Mouse (Mus musculus): Measurements from ENCODE around the gene BC049762.

The BC049762 gene

DNA sequence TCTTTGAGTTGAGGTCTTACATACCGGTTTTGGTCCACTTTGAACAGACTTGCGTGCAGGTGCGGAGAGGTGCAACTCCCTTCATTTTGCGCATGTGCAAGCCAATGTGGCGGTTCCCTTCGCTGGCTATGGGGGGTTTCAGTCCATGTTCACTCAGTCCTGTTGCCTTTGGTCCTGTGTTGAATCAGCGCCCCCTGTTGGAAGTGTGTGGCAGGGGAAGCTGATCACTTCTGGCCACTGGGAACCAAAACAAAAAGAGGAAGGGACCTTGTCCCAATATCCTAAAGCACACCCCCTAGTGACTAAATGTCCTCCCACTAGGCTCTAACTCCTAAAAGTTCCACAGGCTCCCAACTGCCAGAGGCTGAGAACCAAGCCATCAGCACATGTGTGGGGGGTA lies 48.8 kb downstream of the BC049762 start:
- peak; percentile 57 for DNase-seq

DNA sequence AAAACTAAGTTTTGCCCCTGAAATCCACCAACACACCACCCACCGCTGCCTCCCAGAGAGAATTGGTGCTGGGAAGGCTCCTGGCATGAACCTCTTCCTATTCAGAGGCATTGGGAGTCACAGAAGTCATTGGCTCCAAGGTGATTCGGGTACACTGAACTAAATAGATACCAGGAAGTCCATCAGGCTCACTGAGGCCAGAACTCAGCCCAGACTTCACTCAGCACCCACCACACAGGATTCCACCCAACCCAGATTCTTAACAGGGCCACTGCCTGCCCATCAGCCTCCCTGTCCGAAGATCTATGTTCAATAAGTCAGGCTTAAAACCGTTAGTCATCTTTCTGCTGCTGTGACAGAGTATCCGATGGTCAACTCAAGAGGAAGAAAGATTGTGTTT lies 51.4 kb downstream of the BC049762 start:
- peak; percentile 78 for DNase-seq

DNA sequence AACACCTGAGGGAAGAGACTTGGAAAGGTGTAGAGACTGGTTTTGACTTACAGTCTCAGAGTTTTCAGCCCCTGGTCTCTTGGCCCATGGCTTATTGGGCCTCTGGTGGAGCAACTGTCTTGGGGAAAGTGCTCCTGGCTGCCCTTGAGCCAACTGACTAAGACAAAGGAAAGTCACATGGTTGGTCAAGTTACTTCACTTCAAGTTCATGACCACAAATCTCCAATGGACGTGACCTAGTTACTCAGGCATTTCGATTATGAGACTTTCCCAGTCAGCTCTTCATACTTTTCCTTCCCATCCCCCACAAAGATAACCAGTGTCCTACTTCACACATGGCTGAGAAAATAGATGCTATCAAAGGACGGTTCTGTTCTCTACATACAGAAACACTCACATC lies 55.1 kb downstream of the BC049762 start:
- DNase-seq = no peak

All from heart, adult 11 months (tissue).